Mouse (Mus musculus) midbrain, postnatal 0 days (tissue): ENCODE results near the gene Rdh11. TPM values are rescaled to one million over a fixed set of nuclear protein-coding genes. Genes with fewer than 3 reads are reported as not detected.

Experiments
- ATAC-seq: fragments of 200-750 bp; cut with Nextera tagmentation; 2 replicates; pipeline ENCODE4 v1.8.0; 2017; ENCODE audit warnings: moderate number of reproducible peaks, mild to moderate bottlenecking, moderate TSS enrichment, moderate library complexity; ENCODE audit not compliant: low FRiP score
- DNase-seq: peaks from one replicate; pipeline ENCODE4 v3.0.0-alpha.2; 2015; ENCODE audit warnings: low spot score
- H3K27ac ChIP-seq: fragments of 300-500 bp; sonication (generic); 2 replicates; pipeline ENCODE4 v1.5.1; 2014; ENCODE audit warnings: low read depth, mild to moderate bottlenecking, low read length, mixed read lengths
- H3K27me3 ChIP-seq: fragments of 300-500 bp; sonication (generic); 2 replicates; pipeline ENCODE4 v1.6.1; 2014; ENCODE audit warnings: low read length, control low read depth, mixed read lengths; ENCODE audit not compliant: insufficient read depth
- H3K36me3 ChIP-seq: fragments of 300-500 bp; sonication (generic); 2 replicates; pipeline ENCODE4 v1.6.1; 2014; ENCODE audit warnings: low read length, control low read depth, mixed read lengths; ENCODE audit not compliant: insufficient read depth
- H3K4me1 ChIP-seq: fragments of 300-500 bp; sonication (generic); 2 replicates; pipeline ENCODE4 v1.6.1; 2014; ENCODE audit warnings: mild to moderate bottlenecking, control low read depth, antibody characterized with exemption, low read length, mixed read lengths; ENCODE audit not compliant: insufficient read depth
- H3K4me2 ChIP-seq: fragments of 300-500 bp; sonication (generic); 2 replicates; pipeline ENCODE4 v1.6.1; 2014; ENCODE audit warnings: low read depth, mild to moderate bottlenecking, low read length, mixed read lengths; ENCODE audit not compliant: poor library complexity, severe bottlenecking
- H3K4me3 ChIP-seq: fragments of 300-500 bp; sonication (generic); 2 replicates; pipeline ENCODE4 v1.5.1; 2014; ENCODE audit warnings: low read depth, mild to moderate bottlenecking, low read length, moderate library complexity
- H3K9ac ChIP-seq: fragments of 300-500 bp; sonication (generic); replicated peaks from 2 replicates; pipeline ENCODE4 v1.6.1; 2014; ENCODE audit warnings: mild to moderate bottlenecking, low read length, moderate library complexity, mixed read lengths; ENCODE audit not compliant: poor library complexity, severe bottlenecking
- H3K9me3 ChIP-seq: fragments of 300-500 bp; sonication (generic); 2 replicates; pipeline ENCODE4 v1.6.1; 2016; ENCODE audit warnings: low read length, control low read depth
- CTCF ChIP-seq: IDR thresholded peaks from 2 replicates; pipeline ENCODE4 v1.5.1; 2016; ENCODE audit warnings: antibody characterized with exemption, mild to moderate bottlenecking
- WGBS: fragments of 180-500 bp; shearing (Covaris S2); extraction: QIAGEN DNeasy Blood & Tissue Kit; methylation state at CpG from one replicate; pipeline ENCODE4 v1.1.7; 2014; 5-methylcytosine and 5-hydroxymethylcytosine counted together
- polyA plus RNA-seq: library from polyadenylated mRNA; unstranded; fragments of >200 nt; fragmentation: Nextera tagmentation; extraction: Ambion mirVana; gene quantifications from 2 replicates; pipeline ENCODE4 v1.2.1, GENCODE M21; 2015
- total RNA-seq: library from RNA; depleted of rRNA; stranded (reverse); fragments of >200 nt; gene quantifications from 2 replicates; pipeline ENCODE4 v1.2.3, GENCODE M21; 2014

Rdh11 gene
- total and polyA plus RNA-seq, 2 experiments from 2014 or later: 35.3 to 46.8 TPM

GRCm38 (mm10) chr12:79173721-79174120 lies 18.4 kb downstream of the Rdh11 start:
- Histone ChIP-seq H3K27me3 (no peaks in the 10 kb centered on the region), H3K9me3 (no peaks in the 10 kb centered on the region), H3K4me2 (no peak overlapping the region), H3K4me1 (peaks cover 5% of the 10 kb centered on the region; the same call in 1 of the 2 replicates), H3K27ac (no peak overlapping the region), H3K4me3 (no peak overlapping the region), H3K9ac (no peak overlapping the region), H3K36me3 (peaks cover 18% of the 10 kb centered on the region)
- no peak for DNase-seq
- 87% methylated on average over 5 of the region's 5 CpGs for WGBS
- no peak for TF ChIP-seq CTCF
- ATAC-seq: no peak

- Histone ChIP-seq H3K4me2 (peak within 1 kb of the TSS; percentile 61), H3K9me3 (no peaks in the 10 kb centered on the region), H3K27me3 (no peaks in the 10 kb centered on the region), H3K27ac (peak within 1 kb of the TSS; percentile 94), H3K4me3 (peak within 1 kb of the TSS; percentile 97), H3K36me3 (peaks cover 12% of the 10 kb centered on the region), H3K4me1 (peaks cover 5% of the 10 kb centered on the region; the same call in 1 of the 2 replicates), H3K9ac (peak within 1 kb of the TSS; percentile 86)
- WGBS: under 1% methylated on average over 73 of the region's 73 CpGs
- peak; percentile 75 for TF ChIP-seq CTCF
- ATAC-seq (peak; percentile 97), DNase-seq (peak; percentile 90)
Measured at GRCm38 (mm10) chr12:79172019-79172941, 19.8 kb downstream of the Rdh11 start, which contains the start of gene Vti1b. Gene Vti1b (minus strand): TSS chr12:79172667.

GRCm38 (mm10) chr12:79171269-79171995 lies 20.7 kb downstream of the Rdh11 start:
- H3K36me3 ChIP-seq: peaks cover 6% of the 10 kb centered on the region
- no peak overlapping the region for H3K27ac ChIP-seq
- DNase-seq (no peak), ATAC-seq (peak; percentile 19; the same call in 1 of the 2 replicates)
- H3K9me3 ChIP-seq: no peaks in the 10 kb centered on the region
- H3K4me3 ChIP-seq: peak overlapping the region; percentile 97
- peaks cover 5% of the 10 kb centered on the region; the same call in 1 of the 2 replicates for H3K4me1 ChIP-seq
- H3K4me2 ChIP-seq: peak overlapping the region; percentile 61
- peak overlapping the region; percentile 86 for H3K9ac ChIP-seq
- TF ChIP-seq CTCF: no peak
- H3K27me3 ChIP-seq: no peaks in the 10 kb centered on the region
- 28% methylated on average over 12 of the region's 12 CpGs for WGBS

GRCm38 (mm10) chr12:79170421-79170820 lies 21.7 kb downstream of the Rdh11 start:
- no peak overlapping the region for H3K27ac ChIP-seq
- no peak for DNase-seq
- WGBS: 78% methylated on average over 3 of the region's 3 CpGs
- H3K9ac ChIP-seq: no peak overlapping the region
- H3K4me1 ChIP-seq: peaks cover 5% of the 10 kb centered on the region; the same call in 1 of the 2 replicates
- H3K36me3 ChIP-seq: peaks cover 8% of the 10 kb centered on the region; the same call in 1 of the 2 replicates
- no peak overlapping the region for H3K4me3 ChIP-seq
- TF ChIP-seq CTCF: no peak
- ATAC-seq: no peak
- no peaks in the 10 kb centered on the region for H3K27me3 ChIP-seq
- no peak overlapping the region for H3K4me2 ChIP-seq
- no peaks in the 10 kb centered on the region for H3K9me3 ChIP-seq

GRCm38 (mm10) chr12:79169173-79169572 lies 22.9 kb downstream of the Rdh11 start:
- Histone ChIP-seq H3K4me2 (no peak overlapping the region), H3K9ac (no peak overlapping the region), H3K4me3 (no peak overlapping the region), H3K27me3 (no peaks in the 10 kb centered on the region), H3K36me3 (peaks cover 15% of the 10 kb centered on the region; the same call in 1 of the 2 replicates), H3K27ac (no peak overlapping the region), H3K9me3 (no peaks in the 10 kb centered on the region), H3K4me1 (peaks cover 5% of the 10 kb centered on the region; the same call in 1 of the 2 replicates)
- ATAC-seq (no peak), DNase-seq (no peak)
- peak; percentile 57 for TF ChIP-seq CTCF
